Mouse (Mus musculus): ENCODE measurements around the gene Gapvd1.

GRCm38 (mm10) chr2:34711904-34712303 is 43.1 kb downstream of the Gapvd1 start:
- TF ChIP-seq CTCF (IDR thresholded peaks at IDR 0.05; ENCODE audit: low read depth, low read length) (no peak), POLR2A (IDR thresholded peaks at IDR 0.05; ENCODE audit: extremely low read depth, insufficient read depth, low read length) (no peak)
